Mouse (Mus musculus) left cerebral cortex, adult 2 months (tissue): Measurements from ENCODE around the gene Col20a1. TPM values are rescaled to one million over a fixed set of nuclear protein-coding genes. Genes with fewer than 3 reads are reported as not detected.

Source experiments
- DNase-seq, 2 experiments: peaks; one replicate each; pipeline ENCODE4 v3.0.0; 2021 to 2022; ENCODE audit warnings: low spot score in 2 of 2, mixed read lengths in 1 of 2; ENCODE audit errors: extremely low spot score in 1 of 2
- H3K27ac ChIP-seq: fragments of 200-600 bp; 2 replicates; pipeline ENCODE4 v1.8.1; 2022
- H3K4me3 ChIP-seq: fragments of 200-600 bp; 2 replicates; pipeline ENCODE4 v1.8.1; 2022
- CTCF ChIP-seq: fragments of 200-600 bp; IDR thresholded peaks from 2 replicates; pipeline ENCODE4 v1.8.1; 2022; ENCODE audit warnings: antibody characterized with exemption, mild to moderate bottlenecking, moderate library complexity
- intact Hi-C: fragments of 180-260 bp; cut with DNase I; formaldehyde crosslinking; loops from one replicate; pipeline ENCODE4 v1.15.1; 2025
- total RNA-seq, 2 experiments: library from RNA; stranded (reverse); gene quantifications; 2 replicates each; pipeline ENCODE4 v1.2.3; 2021

The Col20a1 gene
- total RNA-seq, 2 experiments from 2014 or later, result 2.2 to 2.5 TPM

DNA sequence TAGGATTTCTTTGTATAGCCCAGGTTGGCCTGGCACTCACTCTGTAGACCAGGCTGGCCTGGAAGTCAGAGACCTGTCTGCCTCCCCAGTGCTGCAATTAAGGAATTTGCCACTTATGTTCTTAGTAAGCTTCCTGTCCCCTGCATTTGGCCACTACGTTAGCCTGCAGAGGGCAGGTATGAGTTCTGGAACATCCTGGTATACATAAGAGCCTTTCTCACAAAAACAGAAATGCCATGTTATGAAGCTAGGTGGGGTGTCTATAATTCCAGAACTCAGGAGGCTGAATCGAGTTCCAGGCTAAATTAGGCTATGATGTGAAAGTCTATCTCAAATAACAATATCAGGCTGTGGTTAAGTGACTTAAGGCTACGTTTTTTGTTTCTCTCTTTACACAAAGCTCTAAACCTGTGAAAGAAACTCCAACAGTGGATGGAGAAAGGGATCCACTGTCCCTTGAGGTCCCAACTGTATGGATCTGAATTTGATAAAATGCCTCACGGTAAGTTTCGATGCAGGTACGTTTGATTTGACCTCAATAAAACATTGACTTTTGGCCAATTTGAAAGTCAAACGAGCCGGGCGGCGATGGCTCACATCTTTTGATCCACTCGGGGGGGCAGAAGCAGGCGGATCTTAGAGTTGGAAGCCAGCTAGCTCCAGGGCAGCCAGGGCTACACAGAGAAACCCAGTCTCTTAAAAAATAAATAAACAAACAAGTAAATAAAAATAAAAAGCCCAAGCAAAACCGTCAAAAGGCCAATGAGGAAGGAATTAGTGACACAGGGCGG is 20.0 kb upstream of the Col20a1 start:
- peak overlapping the region; percentile 99 for H3K27ac ChIP-seq
- no peak for DNase-seq
- intact Hi-C loops, result loop anchor here (10.0 kb wide), 1 partner anchor 381 kb away; the partner anchor contains the start of genes Mrgbp and Ogfr
- peak overlapping the region; percentile 92 for H3K4me3 ChIP-seq
- TF ChIP-seq CTCF, result peak; percentile 61

DNA sequence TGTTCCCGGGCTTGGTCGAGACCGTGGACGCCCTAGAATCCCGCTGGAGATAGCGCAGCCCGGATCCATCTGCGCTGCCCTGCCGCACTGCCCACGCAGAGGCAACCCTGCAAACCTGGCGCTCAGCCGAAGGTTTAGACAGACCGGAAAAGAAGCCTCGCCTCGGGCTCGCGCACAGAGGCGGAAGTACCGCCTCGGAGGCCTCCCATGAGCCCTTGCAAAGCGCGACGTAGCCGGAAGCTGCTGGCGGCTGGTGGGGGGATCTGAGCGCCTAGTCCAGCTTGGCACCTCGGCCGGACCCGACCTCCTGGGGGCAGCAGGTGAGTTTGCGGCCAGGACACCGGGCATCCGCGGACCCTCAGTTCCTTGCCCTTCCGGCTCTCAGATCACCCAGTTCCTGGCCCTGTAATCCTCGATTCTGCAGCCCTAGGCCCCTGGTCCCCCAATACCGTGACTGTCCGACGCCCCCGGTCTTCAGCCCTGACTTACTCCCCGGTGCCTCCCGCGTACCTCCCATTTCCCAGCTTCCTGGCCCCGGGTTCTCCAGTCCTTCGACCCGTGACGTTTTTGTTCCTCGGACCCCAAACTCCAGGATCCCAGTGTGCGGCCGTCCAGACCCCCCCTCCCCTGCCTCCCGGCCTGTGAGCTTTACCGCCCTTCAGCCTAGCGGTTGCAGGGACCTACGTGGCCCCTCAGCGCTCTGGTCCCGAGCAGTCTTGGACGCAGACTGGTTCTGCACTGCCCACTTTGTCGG is 19.1 kb upstream of the Col20a1 start, which contains the start of gene Arfgap1:
TSS of gene Arfgap1 (plus strand) at position 216 of the 754 bp plus-strand sequence.
- DNase-seq, result peak; percentile 90 to 94
- intact Hi-C loops, result loop anchor here (10.0 kb wide), 1 partner anchor 382 kb away; the partner anchor contains the start of genes Mrgbp and Ogfr

GRCm38 (mm10) chr2:180981133-180981532 is 5.2 kb upstream of the Col20a1 start:
- no peak for DNase-seq

More for the DNA sequence above, 19.1 kb upstream of the Col20a1 start, which contains the start of gene Arfgap1:
- Histone ChIP-seq H3K27ac (peak within 1 kb of the TSS; percentile 99), H3K4me3 (peak within 1 kb of the TSS; percentile 92)
- TF ChIP-seq CTCF, result no peak

GRCm38 (mm10) chr2:180985635-180986034 is 700 bp upstream of the Col20a1 start:
- H3K4me3 ChIP-seq, result no peak overlapping the region
- intact Hi-C loops, result no loop called here
- H3K27ac ChIP-seq, result no peak overlapping the region
- DNase-seq, result no peak
- no peak for TF ChIP-seq CTCF

More at GRCm38 (mm10) chr2:180981133-180981532, 5.2 kb upstream of the Col20a1 start:
- no peak for TF ChIP-seq CTCF
- Histone ChIP-seq H3K4me3 (no peak overlapping the region), H3K27ac (no peak overlapping the region)
- intact Hi-C loops, result no loop called here

- Histone ChIP-seq H3K4me3 (no peak overlapping the region), H3K27ac (0 out of 2 replicates have a peak overlapping the region, but pooled peaks have one; percentile 4)
- intact Hi-C loops, result no loop called here
- TF ChIP-seq CTCF, result no peak
- DNase-seq, result no peak
These were observed 666 bp downstream of the Col20a1 start for GRCm38 (mm10) chr2:180987001-180987400.

GRCm38 (mm10) chr2:180987432-180988030 is 1.2 kb downstream of the Col20a1 start:
- no peak for DNase-seq
- no peak overlapping the region for H3K4me3 ChIP-seq
- TF ChIP-seq CTCF, result no peak
- intact Hi-C loops, result no loop called here
- 0 out of 2 replicates have a peak overlapping the region, but pooled peaks have one; percentile 4 for H3K27ac ChIP-seq

GRCm38 (mm10) chr2:180988347-180988913 is 2.1 kb downstream of the Col20a1 start:
- TF ChIP-seq CTCF, result no peak
- intact Hi-C loops, result no loop called here
- Histone ChIP-seq H3K4me3 (no peak overlapping the region), H3K27ac (no peak overlapping the region)
- no peak for DNase-seq

GRCm38 (mm10) chr2:180988948-180989347 is 2.6 kb downstream of the Col20a1 start:
- TF ChIP-seq CTCF, result no peak
- intact Hi-C loops, result no loop called here
- DNase-seq, result no peak
- Histone ChIP-seq H3K4me3 (no peak overlapping the region), H3K27ac (no peak overlapping the region)

DNA sequence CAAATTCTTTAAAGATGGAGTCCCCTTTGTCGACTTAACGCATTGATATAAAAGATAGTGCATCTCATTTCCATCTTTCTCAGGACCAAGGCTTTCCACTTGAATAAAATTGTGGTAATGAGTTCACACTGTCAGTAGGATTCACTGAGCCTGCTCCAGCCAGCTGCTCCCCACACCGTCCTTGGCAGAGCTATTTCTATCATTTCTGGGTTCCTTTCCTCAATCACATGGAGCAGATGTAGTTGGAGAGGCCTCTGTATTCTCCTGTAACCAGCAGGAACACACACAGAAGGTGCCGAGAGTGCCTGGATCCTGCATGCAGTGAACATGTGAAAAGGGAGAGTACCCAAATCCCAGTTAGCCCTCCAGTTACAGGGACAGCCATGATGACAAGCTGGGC is 4.0 kb downstream of the Col20a1 start:
- Histone ChIP-seq H3K4me3 (no peak overlapping the region), H3K27ac (no peak overlapping the region; the same call in 1 of the 2 replicates)
- no peak for TF ChIP-seq CTCF
- no peak for DNase-seq
- intact Hi-C loops, result no loop called here

DNA sequence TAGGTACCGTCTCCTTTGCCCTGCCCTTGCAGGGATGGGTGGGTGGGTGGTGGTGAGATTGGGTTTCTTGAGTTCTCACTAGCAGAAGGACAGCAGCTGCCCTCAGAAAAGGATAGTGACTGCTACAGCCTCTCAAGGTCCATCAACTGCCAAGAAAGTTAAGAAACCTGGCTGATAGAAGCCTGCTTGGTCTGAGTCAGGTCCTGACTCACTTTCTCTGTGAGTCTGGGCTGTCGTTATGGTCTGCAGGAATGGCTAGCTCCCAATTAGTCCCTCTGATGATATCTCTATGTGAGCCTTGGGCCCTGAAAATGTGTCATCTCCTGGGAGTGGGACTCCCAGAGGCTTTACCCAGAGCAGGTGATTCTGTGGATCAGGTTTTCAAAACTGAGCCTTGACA is 8.0 kb downstream of the Col20a1 start:
- no peak for DNase-seq
- intact Hi-C loops, result no loop called here
- TF ChIP-seq CTCF, result no peak

GRCm38 (mm10) chr2:180995457-180995856 is 9.1 kb downstream of the Col20a1 start:
- no peak for TF ChIP-seq CTCF
- Histone ChIP-seq H3K4me3 (no peak overlapping the region), H3K27ac (no peak overlapping the region)
- DNase-seq, result no peak
- intact Hi-C loops, result no loop called here

More for the DNA sequence above, 8.0 kb downstream of the Col20a1 start:
- H3K27ac ChIP-seq, result no peak overlapping the region
- H3K4me3 ChIP-seq, result no peak overlapping the region
